Mouse (Mus musculus): ENCODE data around the gene Ankrd34c.

GRCm38 (mm10) chr9:89771153-89771552 is 32.9 kb upstream of the Ankrd34c start:
- no peak for TF ChIP-seq CTCF (conservative IDR thresholded peaks at IDR 0.05; ENCODE audit: insufficient read depth, insufficient read length, low read depth, low read length)
- no peak for TF ChIP-seq POLR2A (IDR thresholded peaks at IDR 0.05; ENCODE audit: low read depth, low read length)
